Mouse (Mus musculus): ENCODE results near the gene Gm49661. TPM values are rescaled to one million over a fixed set of nuclear protein-coding genes. Genes with fewer than 3 reads are reported as not detected.

Gene Gm49661
- polyA plus RNA-seq, 1 experiment from 2014 or later, result not detected

DNA sequence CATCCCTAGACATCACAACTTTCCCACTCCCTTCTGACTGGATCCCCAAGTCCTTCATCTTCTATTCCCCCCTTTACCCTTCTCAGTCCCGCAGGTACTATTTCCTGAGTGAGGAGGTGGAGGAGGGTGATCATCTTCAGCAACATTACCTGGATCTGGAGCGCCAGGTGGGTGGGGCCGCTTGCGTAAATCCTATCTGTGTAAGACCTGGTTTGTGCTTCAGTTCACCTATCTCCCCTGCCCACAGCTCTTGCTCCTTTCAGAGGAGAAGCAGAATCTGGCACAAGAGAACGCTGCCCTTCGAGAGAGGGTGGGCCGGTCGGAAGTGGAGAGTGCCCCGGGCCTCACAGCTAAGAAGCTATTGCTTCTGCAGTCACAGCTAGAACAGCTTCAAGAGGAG, 25.1 kb upstream of the Gm49661 start:
- H3K9ac ChIP-seq, result no peak overlapping the region
- no peak overlapping the region for H3K27ac ChIP-seq (replicated peaks)
- H3K4me3 ChIP-seq (replicated peaks), result no peak overlapping the region
- peaks cover 19% of the 10 kb centered on the region for H3K4me1 ChIP-seq
- no peaks in the 10 kb centered on the region for H3K36me3 ChIP-seq
- WGBS, result 89% methylated on average over 9 of the region's 9 CpGs
- H3K9me3 ChIP-seq (replicated peaks), result no peaks in the 10 kb centered on the region
- no peak for ATAC-seq (ENCODE audit: insufficient number of reproducible peaks, low FRiP score, low TSS enrichment, low read depth)
- H3K27me3 ChIP-seq, result 0 out of 2 replicates have a peak, but pooled peaks cover 6% of the 10 kb centered on the region
- no peak overlapping the region for H3K4me2 ChIP-seq (replicated peaks)

DNA sequence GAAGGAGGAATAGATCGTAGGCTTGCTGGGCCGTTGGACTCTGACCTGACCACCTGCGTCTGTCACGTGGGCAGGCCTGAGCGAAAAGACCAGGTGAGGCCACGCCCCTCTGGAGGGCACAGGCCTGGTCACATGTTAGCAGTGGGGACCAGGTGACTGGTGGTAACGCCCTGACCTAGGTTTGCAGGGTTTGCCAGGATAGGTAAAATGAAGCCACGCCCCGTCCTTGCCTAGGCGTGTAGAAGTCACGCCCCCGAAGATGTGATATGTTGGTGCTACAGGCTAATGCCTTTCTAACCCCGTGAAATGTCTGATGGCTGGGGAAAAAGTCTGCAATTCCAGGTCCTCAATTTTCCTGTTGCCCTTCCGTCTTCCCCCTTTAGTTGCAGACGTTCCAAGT, 21.6 kb upstream of the Gm49661 start:
- Histone ChIP-seq H3K4me3 (replicated peaks) (peak overlapping the region; percentile 66), H3K4me1 (peaks cover 22% of the 10 kb centered on the region), H3K27me3 (peaks cover 15% of the 10 kb centered on the region; the same call in 1 of the 2 replicates), H3K36me3 (no peaks in the 10 kb centered on the region), H3K9ac (peak overlapping the region; percentile 64), H3K4me2 (replicated peaks) (peak overlapping the region; percentile 92), H3K27ac (replicated peaks) (peak overlapping the region; percentile 85), H3K9me3 (replicated peaks) (no peaks in the 10 kb centered on the region)
- peak; percentile 70 for ATAC-seq (ENCODE audit: insufficient number of reproducible peaks, low FRiP score, low TSS enrichment, low read depth)
- under 1% methylated on average over 15 of the region's 15 CpGs for WGBS

DNA sequence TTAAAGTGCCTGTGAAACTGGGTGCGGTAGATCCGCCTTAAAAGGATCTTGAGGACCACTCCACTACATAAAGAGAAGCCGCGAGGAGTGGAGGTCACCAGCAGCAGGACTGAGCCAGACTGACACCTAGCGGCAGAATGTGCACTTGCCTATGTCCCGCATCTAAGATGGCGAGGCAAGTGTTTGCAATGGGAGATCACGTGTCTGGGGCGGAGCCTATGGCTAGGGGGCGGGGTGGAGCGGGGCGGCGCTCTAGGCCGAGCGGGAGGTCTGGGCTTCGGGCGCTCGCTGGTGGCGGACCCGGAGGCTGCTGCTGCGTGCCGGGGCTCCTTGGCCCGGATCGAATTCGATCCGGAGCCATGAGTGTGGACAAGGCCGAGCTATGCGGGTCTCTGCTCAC, 21.1 kb upstream of the Gm49661 start, which contains the start of gene Hook2:
TSS of gene Hook2 (plus strand) at position 255 of the 400 bp plus-strand sequence.
- H3K9me3 ChIP-seq (replicated peaks), result no peaks in the 10 kb centered on the region
- peak within 1 kb of the TSS; percentile 92 for H3K4me2 ChIP-seq (replicated peaks)
- H3K4me3 ChIP-seq (replicated peaks), result peak within 1 kb of the TSS; percentile 66
- H3K4me1 ChIP-seq, result peaks cover 27% of the 10 kb centered on the region
- H3K36me3 ChIP-seq, result no peaks in the 10 kb centered on the region
- under 1% methylated on average over 28 of the region's 28 CpGs for WGBS
- peaks cover 13% of the 10 kb centered on the region; the same call in 1 of the 2 replicates for H3K27me3 ChIP-seq
- ATAC-seq (ENCODE audit: insufficient number of reproducible peaks, low FRiP score, low TSS enrichment, low read depth), result peak; percentile 93
- peak within 1 kb of the TSS; percentile 85 for H3K27ac ChIP-seq (replicated peaks)
- peak within 1 kb of the TSS; percentile 64 for H3K9ac ChIP-seq

DNA sequence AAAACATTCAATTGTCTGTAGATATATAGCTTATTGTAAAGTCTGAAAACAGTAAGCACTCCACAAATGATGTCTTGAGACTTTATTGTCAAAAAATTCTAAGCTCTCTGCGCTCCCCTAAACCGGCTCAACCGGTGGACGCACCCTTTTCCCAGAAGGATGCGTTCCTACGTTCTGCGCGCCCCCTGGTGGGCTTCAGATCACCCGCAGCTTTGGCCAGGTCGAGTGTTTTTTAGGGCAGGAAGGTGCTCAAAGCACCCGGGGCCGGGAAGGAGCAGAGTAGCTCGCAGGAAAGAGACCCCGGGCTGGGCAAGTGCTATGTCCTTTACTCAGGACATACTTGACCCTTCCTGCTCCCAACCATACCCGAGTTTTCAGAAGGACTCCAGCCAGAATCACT, 20.6 kb upstream of the Gm49661 start:
- peak overlapping the region; percentile 7 for H3K9ac ChIP-seq
- WGBS, result 0% methylated on average over 15 of the region's 15 CpGs
- peak; percentile 52 for ATAC-seq (ENCODE audit: insufficient number of reproducible peaks, low FRiP score, low TSS enrichment, low read depth)

DNA sequence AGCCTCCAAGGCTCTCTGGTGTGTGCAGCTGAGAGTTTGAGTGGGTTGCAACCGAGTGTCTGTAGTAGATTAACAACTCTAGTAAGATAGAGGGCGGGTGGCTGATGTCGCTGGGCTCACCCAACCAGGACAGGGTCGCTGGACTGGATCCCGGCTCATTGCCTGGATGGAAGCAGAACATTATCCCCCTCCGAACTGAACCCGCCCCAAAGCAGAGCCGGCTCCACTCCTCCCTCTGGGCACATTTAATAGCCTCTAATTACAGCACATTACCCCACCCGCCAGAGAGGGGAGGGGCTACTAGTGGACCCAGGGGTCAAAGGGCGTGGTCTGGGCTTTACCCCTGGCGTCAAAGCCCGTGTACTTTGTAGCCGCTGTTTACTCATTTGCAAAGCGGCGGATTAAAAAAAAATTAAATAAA, 20.1 kb upstream of the Gm49661 start:
- peak overlapping the region; percentile 66 for H3K4me3 ChIP-seq (replicated peaks)
- H3K36me3 ChIP-seq, result no peaks in the 10 kb centered on the region
- ATAC-seq (ENCODE audit: insufficient number of reproducible peaks, low FRiP score, low TSS enrichment, low read depth), result no peak
- H3K9me3 ChIP-seq (replicated peaks), result no peaks in the 10 kb centered on the region
- no peak overlapping the region for H3K9ac ChIP-seq
- peaks cover 37% of the 10 kb centered on the region for H3K4me1 ChIP-seq
- H3K4me2 ChIP-seq (replicated peaks), result peak overlapping the region; percentile 92
- WGBS, result 5% methylated on average over 15 of the region's 15 CpGs
- H3K27ac ChIP-seq (replicated peaks), result peak overlapping the region; percentile 61
- peaks cover 12% of the 10 kb centered on the region; the same call in 1 of the 2 replicates for H3K27me3 ChIP-seq

More for the DNA sequence above, 20.6 kb upstream of the Gm49661 start:
- H3K9me3 ChIP-seq (replicated peaks), result no peaks in the 10 kb centered on the region
- H3K4me1 ChIP-seq, result peaks cover 33% of the 10 kb centered on the region
- no peaks in the 10 kb centered on the region for H3K36me3 ChIP-seq
- peak overlapping the region; percentile 66 for H3K4me3 ChIP-seq (replicated peaks)
- H3K27ac ChIP-seq (replicated peaks), result peak overlapping the region; percentile 85
- H3K4me2 ChIP-seq (replicated peaks), result peak overlapping the region; percentile 92
- H3K27me3 ChIP-seq, result peaks cover 12% of the 10 kb centered on the region; the same call in 1 of the 2 replicates

DNA sequence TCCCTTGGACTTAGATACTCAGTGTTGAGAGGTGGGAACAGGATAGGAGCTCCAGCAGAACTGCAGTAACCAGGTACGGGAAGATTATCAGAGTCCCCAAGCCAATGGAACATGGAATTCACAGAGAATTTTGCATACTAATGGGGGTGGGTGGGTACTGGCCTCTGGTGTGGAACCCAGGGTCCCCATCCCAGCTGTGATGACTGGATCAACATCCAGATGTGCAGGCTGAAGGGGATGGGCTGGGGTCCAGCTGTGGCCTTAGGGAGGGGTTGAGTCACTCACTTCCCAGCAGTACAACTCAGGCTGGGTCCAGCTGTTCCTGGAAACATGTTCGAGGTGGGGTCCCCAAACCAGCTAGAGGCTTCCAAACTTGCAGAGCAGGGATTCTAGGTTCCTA, 18.7 kb upstream of the Gm49661 start:
- whole genome bisulfite sequencing, result 69% methylated on average over 2 of the region's 2 CpGs
- peaks cover 12% of the 10 kb centered on the region; the same call in 1 of the 2 replicates for H3K27me3 ChIP-seq
- H3K4me3 ChIP-seq (replicated peaks), result no peak overlapping the region
- no peaks in the 10 kb centered on the region for H3K9me3 ChIP-seq (replicated peaks)
- no peak overlapping the region for H3K4me2 ChIP-seq (replicated peaks)
- peaks cover 45% of the 10 kb centered on the region for H3K4me1 ChIP-seq
- no peak for ATAC-seq (ENCODE audit: insufficient number of reproducible peaks, low FRiP score, low TSS enrichment, low read depth)
- H3K27ac ChIP-seq (replicated peaks), result no peak overlapping the region
- no peak overlapping the region for H3K9ac ChIP-seq
- no peaks in the 10 kb centered on the region for H3K36me3 ChIP-seq

DNA sequence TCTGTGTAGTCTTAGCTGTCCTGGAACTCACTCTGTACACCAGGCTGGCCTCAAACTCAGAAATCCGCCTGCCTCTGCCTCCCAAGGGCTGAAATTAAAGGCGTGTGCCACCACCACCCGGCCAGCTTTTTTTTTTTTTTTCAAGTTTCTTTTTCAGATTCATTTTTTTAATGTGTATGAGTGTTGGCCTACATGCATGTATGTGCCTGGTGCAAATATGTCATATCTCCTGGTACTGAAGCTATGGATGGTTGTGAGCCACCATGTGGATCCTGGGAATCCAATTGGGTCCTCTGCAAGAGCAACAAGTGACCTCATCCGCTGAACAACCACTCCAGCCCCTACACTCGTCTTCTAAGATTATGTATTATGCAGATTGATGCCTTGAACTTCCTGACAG, 18.2 kb upstream of the Gm49661 start:
- no peak for ATAC-seq (ENCODE audit: insufficient number of reproducible peaks, low FRiP score, low TSS enrichment, low read depth)
- Histone ChIP-seq H3K36me3 (no peaks in the 10 kb centered on the region), H3K4me2 (replicated peaks) (no peak overlapping the region), H3K4me1 (peaks cover 50% of the 10 kb centered on the region), H3K9ac (no peak overlapping the region), H3K27me3 (peaks cover 12% of the 10 kb centered on the region; the same call in 1 of the 2 replicates), H3K9me3 (replicated peaks) (no peaks in the 10 kb centered on the region), H3K4me3 (replicated peaks) (no peak overlapping the region), H3K27ac (replicated peaks) (no peak overlapping the region)
- WGBS, result 79% methylated on average over 5 of the region's 5 CpGs

DNA sequence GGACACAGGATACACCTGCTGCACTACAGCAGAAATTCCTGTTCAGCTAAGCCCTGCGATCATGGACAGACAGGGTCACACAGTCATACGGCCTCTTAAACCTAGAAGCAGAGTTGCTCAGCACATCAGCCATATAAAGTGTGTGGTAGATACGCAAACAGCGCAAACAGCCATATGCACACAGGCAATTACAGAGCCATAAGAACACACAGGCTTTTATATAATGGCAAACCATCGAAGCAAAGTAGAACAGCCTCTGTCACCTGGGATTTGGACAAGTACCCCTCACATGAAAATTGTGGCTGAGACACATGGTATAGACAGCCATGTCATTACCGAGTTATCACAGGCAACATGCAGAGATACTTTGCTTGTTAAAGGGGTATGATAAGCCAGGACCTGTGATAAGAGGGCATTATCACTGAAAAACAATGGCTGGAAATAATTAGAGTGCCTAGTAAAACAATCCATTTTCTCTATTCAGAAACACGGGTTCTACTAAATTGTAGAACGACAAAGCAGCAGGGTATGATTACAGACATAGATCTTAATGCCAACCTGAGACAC, 17.2 kb upstream of the Gm49661 start:
- Histone ChIP-seq H3K9ac (no peak overlapping the region), H3K4me3 (replicated peaks) (peak overlapping the region; percentile 53), H3K9me3 (replicated peaks) (no peaks in the 10 kb centered on the region), H3K27me3 (peaks cover 12% of the 10 kb centered on the region; the same call in 1 of the 2 replicates), H3K4me1 (peaks cover 59% of the 10 kb centered on the region), H3K36me3 (no peaks in the 10 kb centered on the region), H3K4me2 (replicated peaks) (peak overlapping the region; percentile 99), H3K27ac (replicated peaks) (peak overlapping the region; percentile 88)
- WGBS, result 34% methylated on average over 8 of the region's 8 CpGs
- ATAC-seq (ENCODE audit: insufficient number of reproducible peaks, low FRiP score, low TSS enrichment, low read depth), result no peak

DNA sequence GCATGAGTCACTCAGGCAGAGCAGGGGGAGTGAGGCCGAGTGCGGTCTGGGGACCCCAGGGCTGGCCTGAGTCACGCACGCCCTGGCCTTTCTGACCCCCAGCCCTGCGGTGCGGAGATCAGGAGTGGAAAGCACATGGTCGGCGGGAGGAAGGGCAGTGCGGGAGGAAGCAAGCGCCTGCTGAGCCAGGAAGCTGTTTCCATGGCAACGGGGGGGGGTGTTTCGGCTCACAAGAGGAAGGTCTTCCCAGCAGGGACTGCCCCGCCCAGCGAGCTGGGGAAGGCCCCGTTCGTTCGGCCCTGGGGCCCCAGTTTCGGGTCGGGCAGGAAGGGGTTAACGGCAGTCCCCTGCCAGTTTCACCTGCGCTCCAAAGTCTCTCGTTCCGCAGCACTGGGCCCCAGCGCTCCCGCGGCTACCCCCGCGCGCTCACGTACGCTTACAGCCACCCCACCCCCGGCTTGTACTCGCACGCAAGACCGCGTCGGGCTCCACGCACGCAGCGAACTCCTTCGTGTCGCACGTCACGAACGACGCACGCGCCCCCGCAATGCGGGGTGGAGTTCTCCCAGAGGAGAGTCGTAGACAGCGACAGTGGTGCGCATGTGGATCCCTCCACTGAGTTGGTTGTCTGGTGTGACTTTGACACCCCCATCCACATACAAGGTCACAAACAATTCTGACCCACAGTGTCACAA, 16.6 kb upstream of the Gm49661 start:
- Histone ChIP-seq H3K4me2 (replicated peaks) (peak overlapping the region; percentile 99), H3K36me3 (no peaks in the 10 kb centered on the region), H3K9ac (peak overlapping the region; percentile 46), H3K27ac (replicated peaks) (peak overlapping the region; percentile 88), H3K27me3 (peaks cover 12% of the 10 kb centered on the region; the same call in 1 of the 2 replicates), H3K4me3 (replicated peaks) (peak overlapping the region; percentile 53), H3K9me3 (replicated peaks) (no peaks in the 10 kb centered on the region), H3K4me1 (peaks cover 61% of the 10 kb centered on the region)
- WGBS, result under 1% methylated on average over 53 of the region's 53 CpGs
- ATAC-seq (ENCODE audit: insufficient number of reproducible peaks, low FRiP score, low TSS enrichment, low read depth), result no peak

DNA sequence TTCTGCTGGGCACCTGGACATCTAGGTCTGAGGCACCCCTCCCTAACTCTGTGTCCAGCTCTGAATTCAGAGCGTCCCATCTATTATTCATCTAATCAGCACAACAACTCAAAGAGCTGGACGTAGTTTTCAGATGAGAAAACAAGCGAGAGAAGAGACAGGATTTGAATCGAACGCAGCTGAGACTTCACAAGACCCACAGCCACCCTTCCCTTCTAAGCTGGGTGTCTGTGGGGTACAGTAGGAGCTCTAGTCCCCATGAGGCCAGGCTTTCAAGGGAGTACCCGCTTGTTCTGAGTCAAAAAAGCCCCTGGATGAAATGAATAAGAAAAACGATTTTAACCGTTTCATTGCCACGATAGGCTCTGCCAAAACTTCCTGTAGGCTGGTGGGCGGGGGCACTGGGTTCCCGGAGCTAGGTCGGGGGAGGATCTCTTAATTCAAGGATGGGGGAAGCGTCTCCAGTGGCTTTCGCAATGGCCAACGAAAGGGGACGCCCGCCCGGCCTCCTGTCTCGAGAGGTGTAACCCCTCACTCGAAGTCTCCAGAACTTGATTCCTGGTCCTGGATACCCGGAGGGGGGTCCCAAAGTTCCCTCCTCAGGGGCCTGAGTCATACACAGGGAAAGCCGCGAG, 15.9 kb upstream of the Gm49661 start:
- peak overlapping the region; percentile 99 for H3K4me2 ChIP-seq (replicated peaks)
- peak overlapping the region; percentile 46 for H3K9ac ChIP-seq
- peak overlapping the region; percentile 88 for H3K27ac ChIP-seq (replicated peaks)
- no peaks in the 10 kb centered on the region for H3K9me3 ChIP-seq (replicated peaks)
- peaks cover 63% of the 10 kb centered on the region for H3K4me1 ChIP-seq
- peak overlapping the region; percentile 53 for H3K4me3 ChIP-seq (replicated peaks)
- H3K27me3 ChIP-seq, result peaks cover 12% of the 10 kb centered on the region; the same call in 1 of the 2 replicates
- ATAC-seq (ENCODE audit: insufficient number of reproducible peaks, low FRiP score, low TSS enrichment, low read depth), result no peak
- H3K36me3 ChIP-seq, result no peaks in the 10 kb centered on the region
- WGBS, result under 1% methylated on average over 23 of the region's 23 CpGs
